24 mouse cellular contexts compared by ENCODE assay signal in the genomic region with DNA sequence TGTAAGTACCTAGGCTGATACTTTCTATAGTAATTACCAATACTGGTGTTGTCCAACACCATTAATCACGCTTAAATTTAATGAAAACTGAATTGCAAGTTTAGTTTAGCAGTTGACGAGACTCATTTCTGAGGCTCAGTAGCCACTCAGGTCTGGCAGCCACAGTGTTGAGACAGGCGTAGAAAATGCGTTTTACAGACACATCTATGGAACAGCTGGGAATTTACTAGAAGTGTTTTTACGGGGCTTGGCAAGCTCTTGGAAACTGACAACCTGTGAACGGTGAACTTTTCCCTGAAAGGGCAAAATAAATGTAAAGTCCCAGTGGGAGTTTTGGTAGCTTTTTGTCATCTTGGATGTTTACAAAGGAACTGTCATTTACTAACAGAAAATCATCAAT.
DNase-seq lines count a peak whose midpoint lies in the region; ATAC-seq lines count a peak whose summit lies in the region.
"Had no signal": no experiment of that assay in that cellular context is flagged by ENCODE, and none has a peak within 500 bp of the region (broad histone marks: within the 10 kb centered on the region; RNA-seq: fewer than 3 reads in every experiment).

No protein-coding gene starts in this region.

- no peak overlapping the region for H3K9ac ChIP-seq in limb, embryonic 13.5 days
- H3K9ac ChIP-seq: embryonic facial prominence, embryonic 15.5 days; forebrain, embryonic 15.5 days; hindbrain, embryonic 12.5 days; hindbrain, embryonic 15.5 days had no signal

- DNase-seq in embryo, embryonic 11 days, result peak; percentile 12
- no peak for DNase-seq in embryo, embryonic 10 days (ENCODE audit: low spot score)
- DNase-seq in heart, adult 11 months, result peak; percentile 27
- no peak for DNase-seq in heart, adult 18-20 months
- no peak for DNase-seq in gastrocnemius, adult 18-20 months (ENCODE audit: low spot score)
- DNase-seq: adrenal gland, adult 2 months; adrenal gland, postnatal 14 days; B cell, adult 2 months; cerebellum, adult 11 months; cerebellum, adult 2 months; cerebellum, adult 9-11 months; cerebellum, postnatal 25 days; gastrocnemius, postnatal 25 days; kidney, adult 2 months had no signal

- no peaks in the 10 kb centered on the region for H3K36me3 ChIP-seq in limb, embryonic 13.5 days
- H3K36me3 ChIP-seq: embryonic facial prominence, embryonic 15.5 days; forebrain, embryonic 15.5 days; G1E; hindbrain, embryonic 12.5 days; hindbrain, embryonic 15.5 days had no signal

- no peaks in the 10 kb centered on the region for H3K27me3 ChIP-seq in limb, embryonic 13.5 days
- H3K27me3 ChIP-seq: CH12.LX; embryonic facial prominence, embryonic 15.5 days; forebrain, embryonic 15.5 days; hindbrain, embryonic 12.5 days; hindbrain, embryonic 15.5 days; Patski had no signal

- peaks cover 33% of the 10 kb centered on the region for H3K4me1 ChIP-seq in limb, embryonic 13.5 days
- H3K4me1 ChIP-seq: forebrain, embryonic 15.5 days; hindbrain, embryonic 12.5 days; hindbrain, embryonic 15.5 days had no signal

- no peak overlapping the region for H3K4me3 ChIP-seq in limb, embryonic 13.5 days
- H3K4me3 ChIP-seq: embryonic facial prominence, embryonic 15.5 days; forebrain, embryonic 15.5 days; hindbrain, embryonic 12.5 days; hindbrain, embryonic 15.5 days had no signal

- H3K4me2 ChIP-seq in limb, embryonic 13.5 days (replicated peaks), result 0 out of 2 replicates have a peak overlapping the region, but pooled peaks have one; percentile 9
- H3K4me2 ChIP-seq: embryonic facial prominence, embryonic 15.5 days; forebrain, embryonic 15.5 days; heart, embryonic 11.5 days; hindbrain, embryonic 12.5 days; hindbrain, embryonic 15.5 days had no signal

- peak; percentile 75; the same call in 1 of the 2 replicates for ATAC-seq in limb, embryonic 13.5 days (ENCODE audit: low FRiP score, low read depth)
- ATAC-seq: forebrain, embryonic 15.5 days; intestine, postnatal 0 days; Patski had no signal

- no peak overlapping the region for H3K27ac ChIP-seq in limb, embryonic 13.5 days
- H3K27ac ChIP-seq: embryonic facial prominence, embryonic 15.5 days; forebrain, embryonic 15.5 days; hindbrain, embryonic 12.5 days; hindbrain, embryonic 15.5 days had no signal

- no peaks in the 10 kb centered on the region for H3K9me3 ChIP-seq in limb, embryonic 13.5 days
- H3K9me3 ChIP-seq: embryonic facial prominence, embryonic 15.5 days; forebrain, embryonic 15.5 days; G1E; hindbrain, embryonic 12.5 days; hindbrain, embryonic 15.5 days had no signal

- 15% methylated on average over 6 of the region's 6 CpGs for WGBS in limb, embryonic 13.5 days

Comparison
In these comparisons a context has a peak if more than half of its experiments do, and no peak if none do; other contexts are left out.
1. DNase-seq: peak in embryo, embryonic 11 days (single experiment) and heart, adult 11 months (single experiment); none in embryo, embryonic 10 days (single experiment), heart, adult 18-20 months (0 of 2) and gastrocnemius, adult 18-20 months (single experiment).